Mouse (Mus musculus) MEL (cell line): ENCODE data around the gene BC017158.

Experiments
- CTCF ChIP-seq, 3 experiments: IDR thresholded peaks in 2 of 3; conservative IDR thresholded peaks in 1 of 3; 2 replicates each; pipeline ENCODE4 v1.5.1; 2011 to 2012; ENCODE audit warnings: low read length in 3 of 3, low read depth in 2 of 3, mild to moderate bottlenecking in 2 of 3, improper control_type of control experiment in 1 of 3, inconsistent platforms in 1 of 3, mixed read lengths in 1 of 3, moderate library complexity in 1 of 3; ENCODE audit not compliant: control insufficient read depth in 1 of 3, insufficient read depth in 1 of 3, poor library complexity in 1 of 3, severe bottlenecking in 1 of 3
- GATA1 ChIP-seq: IDR thresholded peaks from 2 replicates; pipeline ENCODE4 v1.6.1; 2011; ENCODE audit warnings: low read depth, low read length, improper control_type of control experiment
- HCFC1 ChIP-seq: IDR thresholded peaks from 2 replicates; pipeline ENCODE4 v1.6.1; 2012; ENCODE audit warnings: low read depth, mild to moderate bottlenecking, inconsistent platforms, low read length, improper control_type of control experiment, moderate library complexity
- MYC ChIP-seq: IDR thresholded peaks from 2 replicates; pipeline ENCODE4 v1.6.1; 2011; ENCODE audit warnings: low read depth, mild to moderate bottlenecking, low read length, improper control_type of control experiment, moderate library complexity
- POLR2A ChIP-seq, 2 experiments: IDR thresholded peaks; 2 replicates each; pipeline ENCODE4 v1.6.1; 2011 to 2012; ENCODE audit warnings: low read length in 2 of 2, mild to moderate bottlenecking in 2 of 2, control low read depth in 1 of 2, improper control_type of control experiment in 1 of 2, low read depth in 1 of 2, moderate library complexity in 1 of 2; ENCODE audit not compliant: control insufficient read depth in 1 of 2, insufficient read depth in 1 of 2, poor library complexity in 1 of 2
- TAL1 ChIP-seq: IDR thresholded peaks from 2 replicates; pipeline ENCODE4 v1.6.1; 2012; ENCODE audit warnings: mild to moderate bottlenecking, inconsistent platforms, low read length, moderate library complexity, mixed read lengths
- USF1 ChIP-seq: IDR thresholded peaks from 2 replicates; pipeline ENCODE4 v1.6.1; 2014; ENCODE audit warnings: low read depth, mild to moderate bottlenecking, inconsistent platforms, low read length, improper control_type of control experiment, moderate library complexity
- ZMIZ1 ChIP-seq: IDR thresholded peaks from 2 replicates; pipeline ENCODE4 v1.6.1; 2012; ENCODE audit warnings: low read depth, mild to moderate bottlenecking, inconsistent platforms, low read length, improper control_type of control experiment, moderate library complexity

DNA sequence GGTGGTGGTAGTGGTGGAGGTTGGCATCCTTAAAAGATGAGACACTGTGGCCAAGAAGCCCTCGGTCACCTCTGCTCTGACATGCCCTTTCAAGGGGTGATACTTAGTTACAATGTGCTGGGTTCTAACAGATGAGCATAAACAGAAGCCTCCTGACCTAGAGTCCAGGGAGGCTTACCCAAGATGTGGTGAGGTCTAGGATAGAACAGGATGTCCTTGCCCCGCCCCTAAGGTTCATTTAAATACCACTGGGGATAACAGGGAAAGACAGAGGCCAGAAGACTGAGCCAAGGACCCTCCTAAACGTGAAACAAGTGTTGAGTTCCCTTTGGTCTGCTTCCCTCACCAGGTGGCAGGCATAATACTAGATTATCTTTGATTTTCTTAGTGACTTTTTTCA is 1.5 kb downstream of the BC017158 start:
- TF ChIP-seq ZMIZ1 (no peak), POLR2A (IDR thresholded peaks at IDR 0.05; ENCODE audit: control insufficient read depth in 1 of 2, insufficient read depth in 1 of 2, low read depth in 1 of 2, low read length in 2 of 2, poor library complexity in 1 of 2) (no peak), CTCF (IDR thresholded peaks at IDR 0.05 in 2 of 3, conservative IDR thresholded peaks at IDR 0.05 in 1 of 3; ENCODE audit: control insufficient read depth in 1 of 3, insufficient read depth in 1 of 3, low read depth in 2 of 3, low read length in 3 of 3, poor library complexity in 1 of 3, severe bottlenecking in 1 of 3) (no peak), USF1 (no peak), TAL1 (no peak), MYC (no peak), HCFC1 (no peak), GATA1 (no peak)
